Mouse (Mus musculus): ENCODE measurements at regions not wholly inside any gene's neighbourhood (a gene's known extent, or its start where the extent isn't known, plus 50 kb on each side); places are given as distances from the start of the nearest gene placed in this dataset.

- Histone ChIP-seq H3K36me3 (ENCODE audit: insufficient read depth, low read length) (no peaks in the 10 kb centered on the region), H3K9me3 (ENCODE audit: low read length) (peaks cover 13% of the 10 kb centered on the region), H3K4me1 (replicated peaks; ENCODE audit: low read depth, low read length) (no peaks in the 10 kb centered on the region), H3K4me3 (replicated peaks; ENCODE audit: low read length) (no peak overlapping the region), H3K27me3 (ENCODE audit: insufficient read depth, low read length) (no peaks in the 10 kb centered on the region)
- peak; percentile 73 for TF ChIP-seq CTCF (conservative IDR thresholded peaks at IDR 0.05; ENCODE audit: low read length)
- no peak for TF ChIP-seq NANOG (IDR thresholded peaks at IDR 0.05; ENCODE audit: borderline replicate concordance, low read length)
Measured at GRCm38 (mm10) chr4:75713960-75714359, 435.9 kb upstream of the Dmac1 start.

- no peaks in the 10 kb centered on the region for H3K27me3 ChIP-seq (ENCODE audit: insufficient read depth, low read length)
- H3K4me1 ChIP-seq (replicated peaks; ENCODE audit: low read depth, low read length), result no peaks in the 10 kb centered on the region
- TF ChIP-seq NANOG (IDR thresholded peaks at IDR 0.05; ENCODE audit: borderline replicate concordance, low read length) (no peak), CTCF (conservative IDR thresholded peaks at IDR 0.05; ENCODE audit: low read length) (no peak), POU5F1 (IDR thresholded peaks at IDR 0.05; ENCODE audit: borderline replicate concordance, low read length) (no peak)
- H3K4me3 ChIP-seq (replicated peaks; ENCODE audit: low read length), result no peak overlapping the region
- H3K36me3 ChIP-seq (ENCODE audit: insufficient read depth, low read length), result no peaks in the 10 kb centered on the region
- no peaks in the 10 kb centered on the region for H3K9me3 ChIP-seq (ENCODE audit: low read length)
Measured at GRCm38 (mm10) chr4:75700780-75701378, 422.8 kb upstream of the Dmac1 start.

- no peaks in the 10 kb centered on the region for H3K4me1 ChIP-seq (replicated peaks; ENCODE audit: low read depth, low read length)
Measured at GRCm38 (mm10) chr4:75676590-75677174, 398.6 kb upstream of the Dmac1 start.

GRCm38 (mm10) chr4:75641046-75641445 is 362.9 kb upstream of the Dmac1 start:
- H3K36me3 ChIP-seq (ENCODE audit: insufficient read depth, low read length), result no peaks in the 10 kb centered on the region
- peaks cover 9% of the 10 kb centered on the region; the same call in 1 of the 2 replicates for H3K9me3 ChIP-seq (ENCODE audit: low read length)
- TF ChIP-seq NANOG (IDR thresholded peaks at IDR 0.05; ENCODE audit: borderline replicate concordance, low read length), result no peak
- TF ChIP-seq CTCF (conservative IDR thresholded peaks at IDR 0.05; ENCODE audit: low read length), result no peak
- no peak for TF ChIP-seq POU5F1 (IDR thresholded peaks at IDR 0.05; ENCODE audit: borderline replicate concordance, low read length)
- H3K27me3 ChIP-seq (ENCODE audit: insufficient read depth, low read length), result no peaks in the 10 kb centered on the region
- H3K4me3 ChIP-seq (replicated peaks; ENCODE audit: low read length), result no peak overlapping the region
- no peaks in the 10 kb centered on the region; the same call in 1 of the 2 replicates for H3K4me1 ChIP-seq (replicated peaks; ENCODE audit: low read depth, low read length)

More at GRCm38 (mm10) chr4:75676590-75677174, 398.6 kb upstream of the Dmac1 start:
- Histone ChIP-seq H3K36me3 (ENCODE audit: insufficient read depth, low read length) (no peaks in the 10 kb centered on the region), H3K27me3 (ENCODE audit: insufficient read depth, low read length) (no peaks in the 10 kb centered on the region), H3K4me3 (replicated peaks; ENCODE audit: low read length) (no peak overlapping the region), H3K9me3 (ENCODE audit: low read length) (no peaks in the 10 kb centered on the region)
- no peak for TF ChIP-seq CTCF (conservative IDR thresholded peaks at IDR 0.05; ENCODE audit: low read length)
- no peak for TF ChIP-seq NANOG (IDR thresholded peaks at IDR 0.05; ENCODE audit: borderline replicate concordance, low read length)
- no peak for TF ChIP-seq POU5F1 (IDR thresholded peaks at IDR 0.05; ENCODE audit: borderline replicate concordance, low read length)

GRCm38 (mm10) chr4:75636627-75637026 is 358.5 kb upstream of the Dmac1 start:
- Histone ChIP-seq H3K4me3 (replicated peaks; ENCODE audit: low read length) (no peak overlapping the region), H3K27me3 (ENCODE audit: insufficient read depth, low read length) (no peaks in the 10 kb centered on the region), H3K36me3 (ENCODE audit: insufficient read depth, low read length) (no peaks in the 10 kb centered on the region), H3K9me3 (ENCODE audit: low read length) (peaks cover 7% of the 10 kb centered on the region; the same call in 1 of the 2 replicates), H3K4me1 (replicated peaks; ENCODE audit: low read depth, low read length) (no peaks in the 10 kb centered on the region; the same call in 1 of the 2 replicates)
- TF ChIP-seq POU5F1 (IDR thresholded peaks at IDR 0.05; ENCODE audit: borderline replicate concordance, low read length) (no peak), NANOG (IDR thresholded peaks at IDR 0.05; ENCODE audit: borderline replicate concordance, low read length) (no peak), CTCF (conservative IDR thresholded peaks at IDR 0.05; ENCODE audit: low read length) (no peak)

GRCm38 (mm10) chr4:75589901-75590300 is 311.8 kb upstream of the Dmac1 start:
- Histone ChIP-seq H3K36me3 (ENCODE audit: insufficient read depth, low read length) (no peaks in the 10 kb centered on the region), H3K4me3 (replicated peaks; ENCODE audit: low read length) (no peak overlapping the region), H3K27me3 (ENCODE audit: insufficient read depth, low read length) (no peaks in the 10 kb centered on the region), H3K9me3 (ENCODE audit: low read length) (no peaks in the 10 kb centered on the region), H3K4me1 (replicated peaks; ENCODE audit: low read depth, low read length) (no peaks in the 10 kb centered on the region)
- TF ChIP-seq CTCF (conservative IDR thresholded peaks at IDR 0.05; ENCODE audit: low read length) (no peak), POU5F1 (IDR thresholded peaks at IDR 0.05; ENCODE audit: borderline replicate concordance, low read length) (no peak), NANOG (IDR thresholded peaks at IDR 0.05; ENCODE audit: borderline replicate concordance, low read length) (no peak)

GRCm38 (mm10) chr4:75588095-75588875 is 310.2 kb upstream of the Dmac1 start:
- TF ChIP-seq POU5F1 (IDR thresholded peaks at IDR 0.05; ENCODE audit: borderline replicate concordance, low read length), result no peak
- TF ChIP-seq CTCF (conservative IDR thresholded peaks at IDR 0.05; ENCODE audit: low read length), result no peak
- no peak for TF ChIP-seq NANOG (IDR thresholded peaks at IDR 0.05; ENCODE audit: borderline replicate concordance, low read length)
- no peaks in the 10 kb centered on the region for H3K36me3 ChIP-seq (ENCODE audit: insufficient read depth, low read length)
- H3K4me3 ChIP-seq (replicated peaks; ENCODE audit: low read length), result no peak overlapping the region
- H3K9me3 ChIP-seq (ENCODE audit: low read length), result no peaks in the 10 kb centered on the region
- H3K27me3 ChIP-seq (ENCODE audit: insufficient read depth, low read length), result no peaks in the 10 kb centered on the region
- no peaks in the 10 kb centered on the region for H3K4me1 ChIP-seq (replicated peaks; ENCODE audit: low read depth, low read length)

GRCm38 (mm10) chr4:75579865-75580264 is 301.8 kb upstream of the Dmac1 start:
- Histone ChIP-seq H3K4me1 (replicated peaks; ENCODE audit: low read depth, low read length) (no peaks in the 10 kb centered on the region), H3K9me3 (ENCODE audit: low read length) (no peaks in the 10 kb centered on the region), H3K36me3 (ENCODE audit: insufficient read depth, low read length) (no peaks in the 10 kb centered on the region), H3K4me3 (replicated peaks; ENCODE audit: low read length) (no peak overlapping the region), H3K27me3 (ENCODE audit: insufficient read depth, low read length) (no peaks in the 10 kb centered on the region)
- TF ChIP-seq NANOG (IDR thresholded peaks at IDR 0.05; ENCODE audit: borderline replicate concordance, low read length) (no peak), POU5F1 (IDR thresholded peaks at IDR 0.05; ENCODE audit: borderline replicate concordance, low read length) (no peak), CTCF (conservative IDR thresholded peaks at IDR 0.05; ENCODE audit: low read length) (no peak)
